Mouse (Mus musculus): ENCODE results near the gene Ackr2.

DNA sequence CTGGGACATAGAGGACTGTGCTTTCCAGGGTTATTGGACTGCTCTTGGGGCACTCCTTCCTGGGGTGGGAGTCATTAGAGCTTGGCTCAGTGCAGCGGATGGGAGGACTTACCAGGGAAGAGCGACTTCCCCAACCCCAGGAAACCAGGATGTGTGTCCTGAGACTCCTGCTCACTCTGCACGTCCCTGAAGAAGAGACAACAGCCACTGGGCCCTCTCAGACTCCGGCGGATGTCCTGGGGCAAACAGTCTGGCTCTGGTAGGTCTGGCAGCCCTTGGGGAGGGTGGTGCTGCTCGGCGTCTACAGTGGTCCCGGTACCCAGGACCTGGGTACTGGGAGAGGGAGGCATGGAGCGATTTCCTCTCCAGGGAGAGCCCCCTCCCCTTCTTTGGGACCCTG lies at the start of gene Ackr2:
- TF ChIP-seq CTCF (IDR thresholded peaks at IDR 0.05; ENCODE audit: low read depth) (no peak), EP300 (optimal IDR thresholded peaks at IDR 0.05) (no peak)
